Mouse (Mus musculus) neural tube, embryonic 12.5 days (tissue): Measurements from ENCODE around the gene Rps27l. TPM values are rescaled to one million over a fixed set of nuclear protein-coding genes. Genes with fewer than 3 reads are reported as not detected.
A peak's percentile ranks its signal among the peaks of the same experiment; 100 is the strongest.

Experiments used
- ATAC-seq: fragments of 200-750 bp; cut with Nextera tagmentation; 2 replicates; pipeline ENCODE4 v1.8.0; 2017; ENCODE audit warnings: low read depth, mild to moderate bottlenecking, moderate TSS enrichment, moderate library complexity; ENCODE audit not compliant: low FRiP score
- H3K27ac ChIP-seq: fragments of 300-500 bp; sonication (generic); 2 replicates; pipeline ENCODE4 v1.5.1; 2016
- H3K27me3 ChIP-seq: fragments of 300-500 bp; sonication (generic); replicated peaks from 2 replicates; pipeline ENCODE4 v1.6.1; 2016; ENCODE audit warnings: mild to moderate bottlenecking
- H3K36me3 ChIP-seq: fragments of 300-500 bp; sonication (generic); 2 replicates; pipeline ENCODE4 v1.6.1; 2016; ENCODE audit warnings: mild to moderate bottlenecking
- H3K4me1 ChIP-seq: fragments of 300-500 bp; sonication (generic); 2 replicates; pipeline ENCODE4 v1.6.1; 2016
- H3K4me2 ChIP-seq: fragments of 300-500 bp; sonication (generic); replicated peaks from 2 replicates; pipeline ENCODE4 v1.6.1; 2016; ENCODE audit warnings: mild to moderate bottlenecking
- H3K4me3 ChIP-seq: fragments of 300-500 bp; sonication (generic); 2 replicates; pipeline ENCODE4 v1.5.1; 2016
- H3K9ac ChIP-seq: fragments of 300-500 bp; sonication (generic); 2 replicates; pipeline ENCODE4 v1.6.1; 2016; ENCODE audit warnings: mild to moderate bottlenecking
- H3K9me3 ChIP-seq: fragments of 300-500 bp; sonication (generic); 2 replicates; pipeline ENCODE4 v1.6.1; 2016; ENCODE audit warnings: mild to moderate bottlenecking
- WGBS: fragments of 180-500 bp; shearing (Covaris S2); methylation state at CpG from one replicate; pipeline ENCODE4 v1.1.7; 2016; 5-methylcytosine and 5-hydroxymethylcytosine counted together
- polyA plus RNA-seq: library from polyadenylated mRNA; unstranded; fragments of >200 nt; fragmentation: Nextera tagmentation; extraction: Ambion mirVana; gene quantifications from 2 replicates; pipeline ENCODE4 v1.2.1, GENCODE M21; 2016

Gene Rps27l
- polyA plus RNA-seq, 1 experiment from 2014 or later = 462 TPM

DNA sequence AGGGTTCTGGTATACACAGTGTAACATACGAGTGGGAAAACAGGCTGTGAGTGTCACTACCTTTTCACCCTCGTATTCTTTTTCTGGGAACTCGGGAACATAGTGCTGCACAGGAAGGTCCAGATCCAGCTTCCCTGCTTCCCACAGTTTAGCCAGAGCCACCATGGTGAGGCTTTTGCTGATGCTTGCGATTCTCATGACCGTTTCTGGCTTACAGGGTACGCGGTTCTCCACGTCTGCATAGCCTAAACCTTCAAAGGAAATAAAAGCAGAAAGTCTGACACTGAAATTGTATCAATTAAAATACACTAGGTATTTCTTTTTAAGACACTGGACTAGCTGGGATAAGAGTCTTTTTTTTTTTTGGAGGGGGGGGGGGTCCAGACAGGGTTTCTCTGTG, 25.2 kb downstream of the Rps27l start:
- Histone ChIP-seq H3K36me3 (peaks cover 19% of the 10 kb centered on the region), H3K9me3 (no peaks in the 10 kb centered on the region), H3K27me3 (no peaks in the 10 kb centered on the region), H3K4me1 (no peaks in the 10 kb centered on the region), H3K4me2 (no peak overlapping the region), H3K9ac (no peak overlapping the region), H3K4me3 (no peak overlapping the region), H3K27ac (no peak overlapping the region)
- ATAC-seq = no peak
- 87% methylated on average over 8 of the region's 8 CpGs for WGBS

- H3K27me3 ChIP-seq = no peaks in the 10 kb centered on the region
- peak; percentile 91 for ATAC-seq
- peak overlapping the region; percentile 73 for H3K4me2 ChIP-seq
- H3K9ac ChIP-seq = peak overlapping the region; percentile 86
- peak overlapping the region; percentile 97 for H3K4me3 ChIP-seq
- no peaks in the 10 kb centered on the region for H3K9me3 ChIP-seq
- H3K4me1 ChIP-seq = no peaks in the 10 kb centered on the region
- H3K27ac ChIP-seq = peak overlapping the region; percentile 76
- WGBS = under 1% methylated on average over 41 of the region's 41 CpGs
- peaks cover 6% of the 10 kb centered on the region for H3K36me3 ChIP-seq
Measured at GRCm38 (mm10) chr9:66974721-66975225, 28.9 kb downstream of the Rps27l start.

- Histone ChIP-seq H3K4me1 (no peaks in the 10 kb centered on the region), H3K9ac (peak within 1 kb of the TSS; percentile 86), H3K4me2 (peak within 1 kb of the TSS; percentile 73), H3K27me3 (no peaks in the 10 kb centered on the region), H3K4me3 (peak within 1 kb of the TSS; percentile 97), H3K36me3 (peaks cover under 1% of the 10 kb centered on the region), H3K9me3 (no peaks in the 10 kb centered on the region), H3K27ac (peak within 1 kb of the TSS; percentile 76)
- ATAC-seq = peak; percentile 99
- under 1% methylated on average over 32 of the region's 32 CpGs for WGBS
Measured at GRCm38 (mm10) chr9:66975239-66975645, 29.4 kb downstream of the Rps27l start, which contains the start of gene Lactb. Lactb (minus strand) TSS chr9:66975484.

DNA sequence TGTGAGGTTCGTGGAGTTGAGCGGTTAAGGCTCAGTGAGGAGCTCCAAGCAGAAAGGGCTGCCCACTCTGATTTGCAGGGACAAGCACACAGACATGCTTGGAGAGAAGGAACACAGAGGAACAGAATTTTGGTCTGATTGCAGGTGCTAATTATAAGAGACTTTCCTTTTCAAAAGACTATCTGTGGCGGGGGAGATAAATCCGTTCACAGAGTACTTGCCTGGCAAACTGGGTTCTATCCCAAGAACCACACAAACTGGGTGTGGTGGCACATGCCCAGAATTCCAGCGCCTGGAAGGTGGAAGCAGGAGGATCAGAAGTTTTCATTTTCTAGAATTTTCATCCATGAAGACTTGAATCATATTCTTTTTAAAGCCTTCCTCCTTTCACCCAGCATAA, 31.2 kb downstream of the Rps27l start:
- Histone ChIP-seq H3K4me2 (no peak overlapping the region), H3K27me3 (no peaks in the 10 kb centered on the region), H3K4me1 (no peaks in the 10 kb centered on the region), H3K4me3 (no peak overlapping the region), H3K9me3 (no peaks in the 10 kb centered on the region), H3K9ac (no peak overlapping the region), H3K36me3 (no peaks in the 10 kb centered on the region), H3K27ac (no peak overlapping the region)
- WGBS = 86% methylated on average over 5 of the region's 5 CpGs
- ATAC-seq = no peak

DNA sequence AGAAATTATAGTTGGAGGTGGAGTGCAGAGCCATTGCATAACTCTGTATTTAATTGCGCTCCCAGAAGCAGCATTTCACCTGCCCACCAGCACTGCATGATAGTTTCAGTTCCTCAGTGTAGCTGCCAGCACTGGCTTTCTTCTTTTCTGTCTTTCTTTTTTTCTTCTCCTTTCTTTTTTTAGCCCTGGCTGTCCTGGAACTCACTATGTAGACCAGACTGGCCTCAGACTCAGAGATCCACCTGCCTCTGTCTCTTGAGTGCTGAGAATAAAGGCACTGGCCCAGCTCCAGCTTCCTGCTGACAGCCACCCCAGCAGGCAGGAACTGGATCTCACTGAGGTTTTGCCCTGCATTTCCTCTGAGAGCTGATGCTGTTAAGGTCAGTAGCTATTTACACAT, 32.1 kb downstream of the Rps27l start:
- H3K9ac ChIP-seq = no peak overlapping the region
- ATAC-seq = no peak
- no peaks in the 10 kb centered on the region for H3K27me3 ChIP-seq
- H3K4me1 ChIP-seq = no peaks in the 10 kb centered on the region
- no peak overlapping the region for H3K4me2 ChIP-seq
- H3K36me3 ChIP-seq = no peaks in the 10 kb centered on the region
- no peak overlapping the region for H3K4me3 ChIP-seq
- H3K9me3 ChIP-seq = no peaks in the 10 kb centered on the region
- no peak overlapping the region for H3K27ac ChIP-seq
- WGBS = 95% methylated on average over 1 of the region's 1 CpGs

DNA sequence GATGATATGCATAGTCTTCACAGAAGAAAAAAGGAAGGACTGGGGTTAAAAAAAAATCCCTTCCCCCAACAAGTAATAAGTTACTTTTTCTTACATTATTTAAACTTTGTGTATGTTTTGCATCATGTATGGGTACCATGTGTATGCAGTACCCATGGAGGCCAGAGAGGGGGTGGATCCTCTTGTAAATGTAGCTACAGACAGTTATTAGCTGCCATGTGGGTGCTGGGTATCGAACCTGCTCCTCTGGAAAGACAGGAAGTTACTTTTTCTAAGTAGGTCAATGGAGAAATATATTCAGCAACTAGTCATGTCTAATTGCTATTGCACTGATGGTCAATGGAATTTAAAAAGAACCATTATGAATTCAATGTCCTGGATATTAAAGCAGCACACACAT, 32.6 kb downstream of the Rps27l start:
- H3K36me3 ChIP-seq = no peaks in the 10 kb centered on the region
- no peak for ATAC-seq
- 91% methylated on average over 1 of the region's 1 CpGs for WGBS
- no peak overlapping the region for H3K9ac ChIP-seq
- no peak overlapping the region for H3K27ac ChIP-seq
- H3K9me3 ChIP-seq = no peaks in the 10 kb centered on the region
- no peak overlapping the region for H3K4me3 ChIP-seq
- H3K4me1 ChIP-seq = no peaks in the 10 kb centered on the region
- no peaks in the 10 kb centered on the region for H3K27me3 ChIP-seq
- no peak overlapping the region for H3K4me2 ChIP-seq

- 9% methylated on average over 5 of the region's 5 CpGs for WGBS
- H3K4me3 ChIP-seq = no peak overlapping the region
- no peaks in the 10 kb centered on the region for H3K9me3 ChIP-seq
- H3K27ac ChIP-seq = no peak overlapping the region
- no peaks in the 10 kb centered on the region for H3K27me3 ChIP-seq
- no peak for ATAC-seq
- no peak overlapping the region for H3K4me2 ChIP-seq
- H3K4me1 ChIP-seq = no peaks in the 10 kb centered on the region
- H3K9ac ChIP-seq = no peak overlapping the region
- H3K36me3 ChIP-seq = no peaks in the 10 kb centered on the region
Measured at GRCm38 (mm10) chr9:66980458-66980857, 34.6 kb downstream of the Rps27l start.

- 75% methylated on average over 7 of the region's 7 CpGs for WGBS
Measured at GRCm38 (mm10) chr9:66982085-66982484, 36.2 kb downstream of the Rps27l start.

GRCm38 (mm10) chr9:66985377-66985776, 39.5 kb downstream of the Rps27l start:
- no peaks in the 10 kb centered on the region for H3K36me3 ChIP-seq
- H3K27me3 ChIP-seq = no peaks in the 10 kb centered on the region
- H3K27ac ChIP-seq = no peak overlapping the region
- H3K9ac ChIP-seq = no peak overlapping the region
- 86% methylated on average over 7 of the region's 7 CpGs for WGBS
- H3K4me2 ChIP-seq = no peak overlapping the region
- 0 out of 2 replicates have a peak, but pooled peaks cover 6% of the 10 kb centered on the region for H3K4me1 ChIP-seq
- H3K9me3 ChIP-seq = no peaks in the 10 kb centered on the region
- no peak overlapping the region for H3K4me3 ChIP-seq
- ATAC-seq = no peak

More at GRCm38 (mm10) chr9:66982085-66982484, 36.2 kb downstream of the Rps27l start:
- H3K27me3 ChIP-seq = no peaks in the 10 kb centered on the region
- H3K36me3 ChIP-seq = no peaks in the 10 kb centered on the region
- H3K9me3 ChIP-seq = no peaks in the 10 kb centered on the region
- no peak overlapping the region for H3K27ac ChIP-seq
- no peak overlapping the region for H3K9ac ChIP-seq
- ATAC-seq = no peak
- no peak overlapping the region for H3K4me2 ChIP-seq
- H3K4me1 ChIP-seq = no peaks in the 10 kb centered on the region
- no peak overlapping the region for H3K4me3 ChIP-seq

DNA sequence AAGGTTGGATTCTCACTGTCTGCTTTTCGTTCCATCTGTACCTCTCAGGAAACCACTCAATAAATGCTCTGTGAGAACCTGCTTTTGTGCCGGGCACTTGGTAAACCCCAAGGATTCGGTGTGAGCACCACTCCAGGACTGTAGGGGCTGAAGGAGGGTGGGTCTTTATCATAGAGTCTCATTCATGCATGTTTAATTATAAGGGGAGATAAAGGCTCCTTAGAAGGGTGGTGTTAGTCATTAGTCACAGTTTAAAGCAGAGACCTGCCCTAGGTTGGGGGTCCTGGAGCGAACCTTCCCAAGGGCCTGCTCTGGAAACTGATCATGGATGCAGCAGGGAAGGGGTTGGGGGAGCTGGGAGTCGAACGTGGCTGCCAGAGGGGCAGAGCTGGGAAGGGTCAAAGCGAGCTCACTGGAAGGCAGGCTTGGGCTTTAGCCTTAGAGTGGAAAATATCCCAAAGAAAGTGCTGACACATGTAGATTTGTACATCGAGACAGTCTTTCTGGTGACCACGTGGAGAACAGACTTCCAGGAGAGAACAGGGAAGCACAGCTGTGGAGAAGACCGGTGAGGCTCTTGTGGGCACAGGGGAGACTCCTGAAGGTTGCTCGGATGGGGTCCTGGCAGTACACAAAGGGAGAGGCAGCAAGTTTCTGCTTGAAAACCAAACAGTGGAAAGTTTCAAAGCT, 42.5 kb downstream of the Rps27l start:
- no peak overlapping the region for H3K4me3 ChIP-seq
- H3K36me3 ChIP-seq = no peaks in the 10 kb centered on the region
- H3K9me3 ChIP-seq = no peaks in the 10 kb centered on the region
- 70% methylated on average over 11 of the region's 11 CpGs for WGBS
- no peak overlapping the region for H3K27ac ChIP-seq
- no peak overlapping the region for H3K4me2 ChIP-seq
- no peak for ATAC-seq
- no peak overlapping the region for H3K9ac ChIP-seq
- 0 out of 2 replicates have a peak, but pooled peaks cover 6% of the 10 kb centered on the region for H3K4me1 ChIP-seq
- H3K27me3 ChIP-seq = no peaks in the 10 kb centered on the region

DNA sequence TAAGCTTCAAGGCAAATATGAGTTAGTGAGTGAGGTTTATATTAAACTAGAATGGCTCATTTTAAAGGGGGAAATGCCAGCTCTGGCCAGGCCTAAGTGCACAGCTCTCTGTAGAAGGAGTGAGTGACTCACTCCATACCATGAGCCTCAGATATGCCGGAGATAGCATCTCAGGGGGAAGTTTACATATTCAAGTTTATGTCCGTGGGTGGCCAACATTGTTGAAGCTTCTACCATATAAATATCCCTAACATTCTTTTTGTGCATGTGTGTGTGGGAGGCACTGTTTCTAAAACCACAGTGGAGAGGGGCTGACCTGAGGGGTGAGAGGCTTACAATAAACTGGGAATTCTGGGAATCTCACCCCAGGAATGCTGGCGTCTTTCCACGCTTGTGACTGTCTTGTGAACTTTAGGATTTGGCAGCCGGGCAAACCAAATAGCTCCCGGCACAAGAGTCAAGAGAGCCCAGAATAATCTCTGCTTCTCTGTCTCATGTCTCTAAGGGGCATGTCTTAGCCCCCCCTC, 43.1 kb downstream of the Rps27l start:
- ATAC-seq = no peak
- no peak overlapping the region for H3K27ac ChIP-seq
- H3K27me3 ChIP-seq = no peaks in the 10 kb centered on the region
- no peak overlapping the region for H3K4me3 ChIP-seq
- H3K4me2 ChIP-seq = no peak overlapping the region
- H3K36me3 ChIP-seq = no peaks in the 10 kb centered on the region
- 61% methylated on average over 6 of the region's 6 CpGs for WGBS
- H3K4me1 ChIP-seq = 0 out of 2 replicates have a peak, but pooled peaks cover 6% of the 10 kb centered on the region
- no peaks in the 10 kb centered on the region for H3K9me3 ChIP-seq
- H3K9ac ChIP-seq = no peak overlapping the region

DNA sequence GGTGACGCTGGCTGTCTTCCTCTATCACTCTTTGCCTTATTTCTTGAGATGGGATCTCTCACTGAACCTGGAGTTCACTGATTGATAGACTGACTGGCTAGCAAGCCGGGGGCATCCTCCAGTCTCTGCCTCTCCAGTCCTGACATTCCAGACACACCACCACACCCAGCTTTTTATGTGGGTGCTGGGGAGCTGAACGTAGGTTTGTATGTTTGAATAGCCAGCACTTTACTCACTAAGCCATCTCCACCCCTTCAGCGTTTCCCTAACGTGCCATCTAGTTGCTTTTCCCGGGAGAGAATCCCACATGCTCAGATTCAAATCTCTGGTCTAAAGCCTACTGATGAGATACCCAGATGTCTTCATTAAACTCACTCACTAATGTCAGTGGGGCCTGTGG, 43.7 kb downstream of the Rps27l start:
- no peaks in the 10 kb centered on the region for H3K36me3 ChIP-seq
- no peak overlapping the region for H3K4me2 ChIP-seq
- no peak overlapping the region for H3K4me3 ChIP-seq
- H3K27ac ChIP-seq = no peak overlapping the region
- H3K9me3 ChIP-seq = no peaks in the 10 kb centered on the region
- H3K9ac ChIP-seq = no peak overlapping the region
- H3K4me1 ChIP-seq = 0 out of 2 replicates have a peak, but pooled peaks cover 6% of the 10 kb centered on the region
- no peaks in the 10 kb centered on the region for H3K27me3 ChIP-seq
- ATAC-seq = no peak
- 76% methylated on average over 6 of the region's 6 CpGs for WGBS
